Mouse (Mus musculus) cerebellum, adult 2 months (tissue): ENCODE data around the gene Elac2.

Source experiments
- CTCF ChIP-seq: fragments of 200-500 bp; IDR thresholded peaks from 2 replicates; pipeline ENCODE4 v1.5.1; 2011; ENCODE audit warnings: low read depth, mild to moderate bottlenecking, control low read depth, low read length, moderate library complexity, borderline replicate concordance; ENCODE audit not compliant: insufficient read depth
- POLR2A ChIP-seq: fragments of 200-500 bp; IDR thresholded peaks from 2 replicates; pipeline ENCODE4 v1.6.1; 2011; ENCODE audit warnings: low read length, control low read depth, borderline replicate concordance; ENCODE audit not compliant: insufficient read depth

DNA sequence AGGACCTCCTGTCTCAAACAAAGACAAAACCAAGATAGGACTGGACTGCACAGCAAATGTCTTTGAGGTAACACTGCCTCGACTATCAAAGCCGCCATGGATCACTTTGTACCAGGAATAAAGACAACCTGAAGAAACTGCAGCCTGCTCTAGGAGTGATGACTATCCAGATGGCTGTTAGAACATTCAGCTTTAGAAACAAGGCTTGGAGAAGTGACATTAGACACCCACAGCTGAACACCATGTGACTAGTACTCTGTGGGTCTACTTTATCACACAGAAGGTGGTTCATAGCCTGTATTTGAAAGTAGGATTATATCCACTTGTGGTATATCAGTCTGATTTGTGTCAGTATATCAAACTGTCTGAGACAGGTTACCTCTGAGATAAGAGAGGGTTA is 37.6 kb upstream of the Elac2 start:
- TF ChIP-seq CTCF (no peak), POLR2A (no peak)
